Mouse (Mus musculus) c-Kit-positive CD71-positive TER-119-negative erythroid progenitor cells, embryonic 14.5 days (primary cell): Measurements from ENCODE around the gene Bcor.

ENCODE experiments used
- DNase-seq: peaks from one replicate; pipeline ENCODE4 v3.0.0-alpha.2; 2013; ENCODE audit warnings: low read depth

Gene Bcor

GRCm38 (mm10) chrX:12005181-12006030, 154.7 kb downstream of the Bcor start:
- no peak for DNase-seq

DNA sequence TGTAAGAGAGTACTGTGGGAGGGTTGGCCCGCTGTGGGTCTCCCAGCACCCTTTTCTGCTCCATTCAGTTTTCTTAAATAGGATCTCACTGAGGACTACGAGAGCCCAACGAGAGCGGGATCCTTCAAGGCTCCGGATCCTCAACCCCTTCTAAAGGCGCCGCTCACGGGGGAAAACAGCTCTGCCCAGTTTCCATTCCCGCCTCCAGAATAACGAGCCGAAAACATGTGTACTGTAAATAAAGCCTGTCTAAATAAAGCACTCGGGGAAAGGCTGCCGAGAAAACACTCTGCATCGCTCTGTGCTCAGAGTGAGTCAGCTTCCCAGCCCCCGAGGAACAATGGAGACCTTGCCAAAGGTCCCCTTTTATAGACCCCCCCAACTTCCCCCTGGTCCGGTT, 155.7 kb downstream of the Bcor start:
- no peak for DNase-seq

DNA sequence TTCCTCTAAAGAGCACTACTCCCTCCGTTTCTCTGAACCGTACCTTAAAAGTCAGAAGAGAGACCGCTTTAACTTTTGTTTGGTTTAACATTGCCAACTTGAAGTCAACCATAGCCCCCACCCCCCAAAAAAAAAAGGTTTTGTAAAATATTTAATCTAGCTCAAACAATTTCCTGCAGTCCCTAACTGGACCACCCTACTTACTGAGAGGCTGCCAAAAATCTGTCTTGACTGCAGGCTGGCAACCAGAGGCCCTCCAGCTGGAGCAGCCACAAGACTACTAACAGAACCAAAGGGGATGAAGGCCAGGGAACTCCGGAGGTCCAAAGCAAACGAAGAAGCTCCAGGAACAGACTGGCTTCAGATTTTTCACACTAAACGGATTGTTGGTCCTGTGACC, 156.2 kb downstream of the Bcor start:
- DNase-seq = no peak

DNA sequence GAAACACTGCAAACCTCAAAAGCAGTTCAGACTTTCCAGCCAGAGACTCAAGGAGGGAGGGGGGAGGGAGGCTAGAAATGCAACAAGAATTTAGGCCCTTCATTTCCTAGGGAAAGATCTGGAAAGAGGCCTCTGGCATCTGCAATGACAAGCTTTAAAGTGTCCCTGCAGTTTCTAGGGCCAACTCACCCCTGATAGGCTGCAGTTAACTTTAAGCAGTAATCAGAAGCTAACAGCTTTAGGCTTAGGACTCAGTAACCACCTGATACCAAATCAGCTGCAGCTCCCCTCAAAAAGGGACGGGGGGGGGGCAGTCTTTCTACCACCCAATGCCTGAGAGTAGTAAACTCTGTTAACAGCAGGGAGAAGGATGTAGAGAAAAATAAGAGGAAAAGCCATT, 156.6 kb downstream of the Bcor start:
- no peak for DNase-seq

DNA sequence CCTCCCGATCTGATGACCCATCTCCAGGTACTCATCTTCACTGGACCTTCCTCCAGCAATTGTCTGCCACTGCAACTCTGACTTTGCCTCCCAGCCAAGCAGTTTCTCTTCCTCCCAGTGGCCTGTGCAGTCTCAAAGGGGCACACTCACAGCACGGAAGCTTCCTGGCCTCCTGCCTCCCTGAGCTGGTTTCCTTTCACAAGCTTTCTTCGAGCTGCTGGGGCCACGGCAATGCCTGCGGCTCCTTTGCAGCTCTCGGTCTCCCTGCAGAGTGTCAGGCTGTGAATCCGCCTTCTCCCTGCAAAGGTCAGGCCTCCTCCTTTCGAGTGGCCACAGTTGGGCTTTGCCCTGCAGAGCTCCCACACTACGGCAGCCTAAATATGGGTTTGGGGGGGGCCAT, 157.0 kb downstream of the Bcor start:
- no peak for DNase-seq

GRCm38 (mm10) chrX:12002596-12002995, 157.6 kb downstream of the Bcor start:
- DNase-seq = no peak

GRCm38 (mm10) chrX:12001969-12002368, 158.2 kb downstream of the Bcor start:
- DNase-seq = no peak

DNA sequence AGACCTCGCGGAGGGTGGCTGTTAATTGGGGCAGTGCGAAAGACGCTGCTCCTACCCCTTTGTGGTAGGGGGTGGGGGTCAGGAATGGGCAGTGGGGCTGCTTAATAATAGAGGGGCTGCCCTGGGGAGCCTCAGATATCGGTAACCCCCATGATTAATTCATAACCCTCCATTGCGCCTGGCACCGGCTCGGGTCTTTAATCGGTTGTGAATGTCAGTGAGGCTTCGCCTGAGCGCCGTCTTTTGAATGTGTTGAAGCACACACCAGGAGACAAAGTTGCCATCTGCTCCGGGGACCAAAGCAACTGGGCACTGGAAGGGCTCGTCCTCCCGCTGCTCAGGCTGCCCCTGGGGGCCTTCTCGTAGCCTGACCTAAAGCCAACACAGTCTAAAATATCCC, 158.8 kb downstream of the Bcor start:
- no peak for DNase-seq

- no peak for DNase-seq
Measured at GRCm38 (mm10) chrX:12000620-12001019, 159.5 kb downstream of the Bcor start.

GRCm38 (mm10) chrX:11999951-12000350, 160.2 kb downstream of the Bcor start:
- no peak for DNase-seq

- DNase-seq = no peak
Measured at GRCm38 (mm10) chrX:11998934-11999336, 161.2 kb downstream of the Bcor start.

GRCm38 (mm10) chrX:11996891-11997290, 163.3 kb downstream of the Bcor start:
- DNase-seq = no peak

- DNase-seq = no peak
Measured at GRCm38 (mm10) chrX:11996489-11996888, 163.7 kb downstream of the Bcor start.

GRCm38 (mm10) chrX:11993641-11994419, 166.3 kb downstream of the Bcor start:
- DNase-seq = no peak

DNA sequence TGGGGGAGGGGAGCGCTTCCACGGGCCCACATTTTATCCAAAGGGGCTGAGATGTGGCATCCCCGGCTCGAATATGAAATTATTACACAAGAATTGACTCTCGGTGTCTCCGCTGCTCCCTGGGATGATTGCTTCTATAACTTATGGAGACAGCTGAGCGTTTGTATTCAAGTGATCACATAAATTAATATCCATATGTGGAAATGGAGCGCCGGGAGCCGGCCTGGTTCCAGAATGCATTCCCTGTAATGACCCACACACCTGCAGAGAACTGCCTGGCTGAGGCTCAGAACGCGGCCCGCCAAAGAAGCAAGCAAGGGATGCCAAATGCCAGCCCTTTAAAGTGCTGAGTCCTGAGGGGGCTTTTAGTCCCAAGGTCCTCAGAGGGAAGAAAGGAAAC, 170.7 kb downstream of the Bcor start:
- no peak for DNase-seq

GRCm38 (mm10) chrX:11988191-11988896, 171.8 kb downstream of the Bcor start:
- no peak for DNase-seq

DNA sequence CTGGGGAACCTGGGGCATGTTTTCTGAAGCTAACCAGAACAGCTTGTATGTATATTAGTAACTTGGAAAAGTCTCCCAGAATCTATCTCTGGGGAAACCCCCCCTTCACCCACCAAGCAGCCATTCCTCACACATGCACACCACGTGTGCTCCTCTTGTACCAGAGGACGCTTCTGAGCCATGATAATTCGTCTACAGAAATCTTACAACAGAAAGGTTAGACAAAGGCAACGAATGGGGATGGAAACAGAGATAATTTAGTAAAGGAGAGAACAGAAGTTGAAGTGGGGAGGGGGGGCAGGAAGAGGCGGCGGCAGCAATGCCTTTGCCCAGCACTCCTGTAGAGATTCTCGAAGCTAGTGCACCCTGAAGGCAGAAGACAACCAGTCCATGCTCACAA, 172.6 kb downstream of the Bcor start:
- DNase-seq = no peak
